Mouse (Mus musculus) forebrain, embryonic 14.5 days (tissue): ENCODE data around the gene Uhmk1. TPM values are rescaled to one million over a fixed set of nuclear protein-coding genes. Genes with fewer than 3 reads are reported as not detected.
A peak's percentile ranks its signal among the peaks of the same experiment; 100 is the strongest.

Experiments
- ATAC-seq: fragments of 200-750 bp; cut with Nextera tagmentation; 2 replicates; pipeline ENCODE4 v1.8.0; 2017; ENCODE audit warnings: mild to moderate bottlenecking, moderate library complexity
- DNase-seq: peaks from one replicate; pipeline ENCODE4 v3.0.0-alpha.2; 2015; ENCODE audit warnings: low spot score
- H3K27ac ChIP-seq: fragments of 300-500 bp; sonication (generic); 2 replicates; pipeline ENCODE4 v1.5.1; 2014; ENCODE audit warnings: low read depth, mild to moderate bottlenecking, control low read depth, low read length, moderate library complexity
- H3K27me3 ChIP-seq: fragments of 300-500 bp; sonication (generic); replicated peaks from 2 replicates; pipeline ENCODE4 v1.6.1; 2014; ENCODE audit warnings: low read length, control low read depth, mixed read lengths; ENCODE audit not compliant: control insufficient read depth, insufficient read depth
- H3K36me3 ChIP-seq: fragments of 300-500 bp; sonication (generic); 2 replicates; pipeline ENCODE4 v1.6.1; 2014; ENCODE audit warnings: low read length, control low read depth; ENCODE audit not compliant: control insufficient read depth, insufficient read depth
- H3K4me1 ChIP-seq: fragments of 300-500 bp; sonication (generic); 2 replicates; pipeline ENCODE4 v1.6.1; 2014; ENCODE audit warnings: antibody characterized with exemption, low read length, control low read depth; ENCODE audit not compliant: control insufficient read depth, insufficient read depth
- H3K4me2 ChIP-seq: fragments of 300-500 bp; sonication (generic); 2 replicates; pipeline ENCODE4 v1.6.1; 2014; ENCODE audit warnings: mild to moderate bottlenecking, control low read depth, low read length
- H3K4me3 ChIP-seq: fragments of 300-500 bp; sonication (generic); 2 replicates; pipeline ENCODE4 v1.5.1; 2014; ENCODE audit warnings: low read depth, low read length, control low read depth
- H3K9ac ChIP-seq: fragments of 300-500 bp; sonication (generic); 2 replicates; pipeline ENCODE4 v1.6.1; 2014; ENCODE audit warnings: mild to moderate bottlenecking, low read length, control low read depth, moderate library complexity
- H3K9me3 ChIP-seq: fragments of 300-500 bp; sonication (generic); replicated peaks from 2 replicates; pipeline ENCODE4 v1.6.1; 2016; ENCODE audit warnings: low read length, control low read depth, mixed read lengths; ENCODE audit not compliant: control insufficient read depth
- WGBS: fragments of 180-500 bp; shearing (Covaris S2); extraction: QIAGEN DNeasy Blood & Tissue Kit; methylation state at CpG from one replicate; pipeline ENCODE4 v1.1.7; 2014; 5-methylcytosine and 5-hydroxymethylcytosine counted together
- polyA plus RNA-seq: library from polyadenylated mRNA; unstranded; fragments of >200 nt; fragmentation: Nextera tagmentation; extraction: Ambion mirVana; gene quantifications from 2 replicates; pipeline ENCODE4 v1.2.1, GENCODE M21; 2014

The Uhmk1 gene
- polyA plus RNA-seq, 1 experiment from 2014 or later: 7.4 TPM

DNA sequence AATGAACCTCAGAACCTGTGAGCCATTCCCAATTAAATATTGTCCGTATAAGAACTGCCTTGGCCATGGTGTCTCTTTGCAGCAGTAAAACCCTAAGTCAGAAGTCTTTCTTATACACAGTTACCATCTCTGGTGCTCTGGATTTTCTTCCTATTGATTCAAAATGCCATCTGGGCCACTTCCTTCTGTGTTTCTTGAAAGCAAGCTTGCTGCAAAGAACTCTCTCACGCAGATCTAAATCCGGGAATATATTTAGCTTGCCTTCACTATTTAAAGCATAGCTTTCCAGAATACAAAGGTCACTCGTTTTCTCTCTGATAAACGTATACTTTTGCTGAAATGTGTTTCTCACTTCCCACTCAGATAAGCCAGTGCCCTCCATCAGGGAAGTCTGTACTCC lies 28.7 kb downstream of the Uhmk1 start:
- Histone ChIP-seq H3K4me3 (no peak overlapping the region), H3K27me3 (no peaks in the 10 kb centered on the region), H3K36me3 (no peaks in the 10 kb centered on the region), H3K4me2 (no peak overlapping the region), H3K27ac (no peak overlapping the region), H3K9me3 (no peaks in the 10 kb centered on the region), H3K9ac (no peak overlapping the region), H3K4me1 (no peaks in the 10 kb centered on the region)
- 88% methylated on average over 5 of the region's 5 CpGs for WGBS
- ATAC-seq (no peak), DNase-seq (no peak)

DNA sequence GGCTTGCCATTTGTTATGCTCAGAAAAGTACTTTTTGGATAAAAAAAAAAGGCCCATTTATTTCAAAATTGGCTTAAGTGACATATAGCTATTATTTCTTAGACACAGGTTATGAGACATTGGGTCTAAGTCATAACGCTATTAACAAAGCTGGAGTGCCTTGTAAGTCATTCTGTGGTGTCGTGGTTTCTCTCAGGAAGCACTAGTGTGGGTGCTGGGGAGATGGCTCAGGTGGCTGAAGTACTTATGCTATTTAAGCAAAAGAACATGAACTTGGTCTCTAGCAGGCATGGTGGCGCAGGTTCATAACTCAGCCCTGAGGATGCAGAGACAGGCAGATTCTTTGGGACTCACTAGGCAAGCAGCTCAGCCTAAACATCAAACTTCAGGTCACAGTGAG lies 30.1 kb downstream of the Uhmk1 start:
- no peak overlapping the region for H3K9ac ChIP-seq

DNA sequence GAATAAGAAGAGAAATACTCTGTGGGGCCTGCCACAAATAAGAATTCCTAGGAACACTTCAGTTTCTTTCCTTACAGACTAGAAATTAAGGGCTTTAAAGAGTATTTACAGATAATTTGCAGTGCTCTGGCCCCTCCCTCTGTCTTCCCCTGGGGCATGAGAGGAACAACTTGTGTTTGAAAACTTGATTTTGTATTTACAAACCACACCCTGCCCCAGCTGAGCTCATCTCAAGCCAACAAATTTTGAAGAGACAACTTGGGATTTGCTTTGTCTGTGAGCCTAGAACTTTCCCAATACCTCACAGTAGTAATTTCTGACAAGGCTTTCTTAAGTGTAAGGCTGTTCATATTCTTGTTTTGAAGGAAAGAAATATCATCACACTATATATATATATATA lies 32.5 kb downstream of the Uhmk1 start:
- no peaks in the 10 kb centered on the region for H3K9me3 ChIP-seq
- no peak overlapping the region for H3K27ac ChIP-seq
- H3K4me1 ChIP-seq: no peaks in the 10 kb centered on the region
- ATAC-seq: no peak
- no peak overlapping the region for H3K4me3 ChIP-seq
- H3K4me2 ChIP-seq: no peak overlapping the region
- no peak for DNase-seq
- no peak overlapping the region for H3K9ac ChIP-seq
- H3K27me3 ChIP-seq: no peaks in the 10 kb centered on the region
- H3K36me3 ChIP-seq: no peaks in the 10 kb centered on the region

More for the DNA sequence above, 30.1 kb downstream of the Uhmk1 start:
- Histone ChIP-seq H3K36me3 (no peaks in the 10 kb centered on the region), H3K4me3 (no peak overlapping the region), H3K4me2 (no peak overlapping the region), H3K9me3 (no peaks in the 10 kb centered on the region), H3K27me3 (no peaks in the 10 kb centered on the region), H3K4me1 (no peaks in the 10 kb centered on the region), H3K27ac (no peak overlapping the region)
- DNase-seq (no peak), ATAC-seq (no peak)
- 93% methylated on average over 3 of the region's 3 CpGs for WGBS

DNA sequence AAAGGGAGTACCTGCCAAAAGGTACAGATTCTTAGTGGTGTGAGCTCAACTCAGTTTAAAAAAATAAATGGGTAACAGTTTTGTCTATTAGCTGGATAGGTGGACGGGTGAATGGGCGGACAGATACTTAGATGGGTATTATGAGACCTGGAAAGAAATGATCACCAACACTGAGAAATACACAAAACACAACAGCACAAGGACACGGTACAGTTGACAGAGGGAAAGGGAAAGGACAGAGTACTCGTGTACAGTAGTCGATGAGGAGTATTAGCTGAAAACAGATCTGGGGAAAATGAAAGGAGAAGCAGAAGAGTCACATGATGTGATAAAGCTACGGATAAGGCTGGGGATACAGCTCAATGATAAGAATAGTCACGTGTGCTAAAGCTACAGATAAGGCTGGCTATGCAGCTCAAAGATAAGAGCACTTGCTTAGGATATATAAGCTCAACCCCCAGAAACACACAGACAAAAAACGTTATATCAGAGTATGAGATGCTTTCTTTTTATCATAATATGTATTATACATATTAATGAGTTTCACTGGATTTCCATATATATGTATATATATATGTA lies 38.4 kb downstream of the Uhmk1 start:
- Histone ChIP-seq H3K27me3 (no peaks in the 10 kb centered on the region), H3K4me3 (no peak overlapping the region), H3K4me1 (peaks cover 7% of the 10 kb centered on the region), H3K36me3 (no peaks in the 10 kb centered on the region), H3K4me2 (no peak overlapping the region), H3K9ac (no peak overlapping the region), H3K9me3 (no peaks in the 10 kb centered on the region), H3K27ac (no peak overlapping the region)
- ATAC-seq: no peak
- WGBS: 87% methylated on average over 8 of the region's 8 CpGs
- no peak for DNase-seq

DNA sequence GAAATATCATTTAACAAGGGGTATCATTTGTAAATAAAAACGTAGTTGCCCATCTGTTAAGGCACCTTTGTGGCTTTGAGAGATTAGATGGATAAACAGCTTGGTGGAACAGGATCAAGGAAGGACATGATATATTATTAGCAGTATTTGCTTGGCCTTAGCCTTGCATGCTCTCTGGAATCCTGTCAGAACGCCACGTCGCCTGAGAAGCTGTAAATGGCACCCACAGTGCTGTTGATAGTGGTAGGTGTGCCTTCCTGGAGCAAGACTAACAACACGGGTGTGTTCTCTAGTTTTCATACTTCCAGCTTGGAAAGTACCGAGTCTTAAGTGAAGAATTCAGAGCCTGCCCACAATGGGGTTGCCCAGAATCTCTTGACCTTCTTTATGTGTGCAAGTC lies 39.3 kb downstream of the Uhmk1 start:
- Histone ChIP-seq H3K27me3 (no peaks in the 10 kb centered on the region), H3K9ac (no peak overlapping the region), H3K4me1 (peaks cover 7% of the 10 kb centered on the region), H3K36me3 (no peaks in the 10 kb centered on the region), H3K4me2 (no peak overlapping the region; the same call in 1 of the 2 replicates), H3K4me3 (no peak overlapping the region), H3K9me3 (no peaks in the 10 kb centered on the region), H3K27ac (no peak overlapping the region)
- no peak for DNase-seq
- ATAC-seq: no peak
- WGBS: 58% methylated on average over 6 of the region's 6 CpGs

DNA sequence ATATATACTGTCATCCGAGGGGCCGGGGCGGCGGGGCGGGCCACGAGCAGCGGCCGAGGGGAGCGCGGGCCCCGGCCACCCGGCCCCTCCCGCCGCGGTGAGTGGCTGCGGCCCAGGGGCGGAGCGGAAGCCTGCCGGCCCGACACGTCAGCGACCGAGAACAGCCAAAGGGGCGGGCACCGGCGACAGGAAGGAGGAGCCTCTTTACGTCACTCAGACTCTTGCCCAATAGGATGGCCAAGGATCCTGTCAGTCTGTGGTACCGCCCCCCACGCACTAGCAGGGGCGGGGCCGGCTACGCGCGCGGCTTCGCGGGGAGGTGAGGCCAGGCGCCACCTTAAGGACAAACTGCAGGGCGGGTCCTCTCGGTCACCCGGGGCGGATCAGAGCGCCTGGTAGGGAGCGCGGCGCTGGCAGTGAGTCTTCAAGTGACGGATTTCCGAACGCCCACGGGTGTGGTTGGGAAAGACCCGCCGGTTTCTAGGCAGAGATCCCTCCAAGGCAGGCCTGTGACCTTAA lies 40.3 kb downstream of the Uhmk1 start, which contains the start of gene Uap1:
Uap1 (minus strand) TSS at position 144 of the 519 bp plus-strand sequence.
- peak within 1 kb of the TSS; percentile 82 for H3K9ac ChIP-seq
- H3K27me3 ChIP-seq: no peaks in the 10 kb centered on the region
- H3K36me3 ChIP-seq: no peaks in the 10 kb centered on the region
- H3K4me2 ChIP-seq: peak within 1 kb of the TSS; percentile 76
- under 1% methylated on average over 45 of the region's 52 CpGs for WGBS
- H3K4me3 ChIP-seq: peak within 1 kb of the TSS; percentile 80
- peak within 1 kb of the TSS; percentile 81 for H3K27ac ChIP-seq
- peaks cover 7% of the 10 kb centered on the region for H3K4me1 ChIP-seq
- ATAC-seq: peak; percentile 99
- peak; percentile 98 for DNase-seq
- no peaks in the 10 kb centered on the region for H3K9me3 ChIP-seq

DNA sequence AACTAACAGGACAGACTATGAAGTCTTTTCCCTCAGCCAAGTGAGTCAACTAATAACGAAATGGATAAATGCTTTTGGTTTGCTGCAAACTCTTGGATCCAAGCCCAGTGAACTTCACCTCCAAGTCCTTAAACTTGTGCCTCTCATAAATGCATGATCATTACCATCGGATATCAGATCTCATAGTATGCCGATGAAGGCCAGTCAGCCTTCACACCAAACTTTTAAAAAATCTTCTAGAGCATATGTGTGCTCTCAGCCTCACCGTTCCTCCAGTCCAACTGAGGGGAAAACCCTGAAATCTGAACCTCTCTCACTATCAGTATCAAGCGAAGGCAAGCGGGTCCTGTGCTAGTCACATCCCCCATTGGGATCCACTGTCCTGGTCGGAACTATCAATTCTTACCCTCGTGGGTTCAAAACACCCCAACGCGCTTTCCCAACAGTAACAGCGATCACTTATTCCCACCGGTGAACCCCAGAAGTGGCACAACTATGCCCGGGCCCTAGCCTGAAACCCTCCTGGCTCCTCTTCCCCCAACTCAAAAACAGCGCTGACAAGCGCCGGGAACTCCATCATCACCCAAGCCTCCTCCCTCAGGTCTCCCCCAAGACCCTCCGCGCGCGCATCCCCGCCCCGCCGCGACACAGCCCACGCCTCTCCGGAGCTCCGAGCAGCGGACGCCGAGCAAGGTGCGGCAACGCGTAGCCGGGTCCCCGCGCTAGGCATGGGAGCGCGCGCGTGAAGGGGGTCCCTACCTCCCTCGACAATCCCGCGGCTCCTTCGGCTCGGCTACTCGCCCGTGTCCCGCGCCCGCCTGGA lies 41.0 kb downstream of the Uhmk1 start:
- H3K4me2 ChIP-seq: peak overlapping the region; percentile 76
- DNase-seq (no peak), ATAC-seq (peak; percentile 85)
- no peaks in the 10 kb centered on the region for H3K36me3 ChIP-seq
- under 1% methylated on average over 45 of the region's 50 CpGs for WGBS
- peak overlapping the region; percentile 80 for H3K4me3 ChIP-seq
- H3K9me3 ChIP-seq: no peaks in the 10 kb centered on the region
- H3K27ac ChIP-seq: peak overlapping the region; percentile 76
- H3K9ac ChIP-seq: peak overlapping the region; percentile 82
- peaks cover 7% of the 10 kb centered on the region for H3K4me1 ChIP-seq
- H3K27me3 ChIP-seq: no peaks in the 10 kb centered on the region

DNA sequence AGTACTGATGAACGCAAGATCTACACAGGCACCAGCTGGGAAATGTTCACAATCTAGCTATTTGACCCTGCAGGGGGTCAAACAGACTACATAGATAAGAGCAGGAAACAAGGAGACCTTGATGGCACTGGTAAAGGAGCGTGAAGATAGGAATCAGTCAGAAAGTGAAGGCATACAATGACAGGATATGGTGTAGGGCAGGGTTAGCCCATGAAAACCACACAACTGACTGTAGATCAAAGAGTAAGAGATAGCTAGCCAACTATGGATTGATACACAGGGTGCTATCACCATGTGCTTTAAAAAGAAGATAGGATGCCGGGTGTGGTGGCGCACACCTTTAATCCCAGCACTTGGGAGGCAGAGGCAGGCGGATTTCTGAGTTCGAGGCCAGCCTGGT lies 47.4 kb downstream of the Uhmk1 start:
- Histone ChIP-seq H3K27ac (no peak overlapping the region), H3K27me3 (no peaks in the 10 kb centered on the region), H3K4me1 (no peaks in the 10 kb centered on the region), H3K9ac (no peak overlapping the region), H3K4me3 (no peak overlapping the region), H3K4me2 (no peak overlapping the region), H3K9me3 (no peaks in the 10 kb centered on the region), H3K36me3 (peaks cover 12% of the 10 kb centered on the region)
- ATAC-seq: no peak
- DNase-seq: no peak
- 93% methylated on average over 6 of the region's 6 CpGs for WGBS

DNA sequence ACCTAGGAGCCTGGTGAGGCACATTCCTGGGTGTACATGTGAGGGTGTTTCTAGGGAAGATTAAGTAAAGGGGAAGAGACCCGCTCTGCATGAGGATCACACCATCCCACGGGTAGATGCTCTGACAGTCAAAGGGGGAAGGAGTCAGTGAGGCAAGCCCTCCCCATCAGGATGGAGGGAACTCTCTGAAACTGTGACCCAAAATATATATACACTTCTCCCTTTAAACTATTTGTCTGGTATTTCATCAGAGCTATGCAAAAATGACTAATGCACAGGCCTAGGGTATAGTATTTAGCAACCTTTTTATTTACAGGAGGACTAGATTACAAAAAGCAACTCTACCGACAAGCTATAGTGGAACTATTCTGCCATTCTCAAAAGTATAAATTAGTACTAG lies 50.3 kb downstream of the Uhmk1 start:
- no peaks in the 10 kb centered on the region for H3K9me3 ChIP-seq
- no peak overlapping the region for H3K9ac ChIP-seq
- no peak overlapping the region for H3K4me3 ChIP-seq
- H3K27me3 ChIP-seq: no peaks in the 10 kb centered on the region
- DNase-seq (no peak), ATAC-seq (no peak)
- H3K4me2 ChIP-seq: no peak overlapping the region
- H3K4me1 ChIP-seq: no peaks in the 10 kb centered on the region
- peaks cover 19% of the 10 kb centered on the region for H3K36me3 ChIP-seq
- WGBS: 84% methylated on average over 3 of the region's 3 CpGs
- H3K27ac ChIP-seq: no peak overlapping the region
